Mouse (Mus musculus) v-Abl transformed pro-B cells (cell line): ENCODE results near the gene Krtap7-1.

ENCODE experiments used
- in situ Hi-C, 2 experiments: fragments of 400-800 bp; cut with MboI; formaldehyde crosslinking; loops; one replicate each; pipeline ENCODE4 v1.15.1; 2025; ENCODE audit not compliant: unreplicated experiment in 2 of 2

The Krtap7-1 gene

GRCm38 (mm10) chr16:89508223-89508622 lies at the start of gene Krtap7-1:
Gene Krtap7-1 (minus strand): TSS chr16:89508323.
- in situ Hi-C loops: loop anchor here in 1 of 2 experiments (25.0 kb wide), 1 partner anchor 1671 kb away; no protein-coding TSS in a partner anchor

DNA sequence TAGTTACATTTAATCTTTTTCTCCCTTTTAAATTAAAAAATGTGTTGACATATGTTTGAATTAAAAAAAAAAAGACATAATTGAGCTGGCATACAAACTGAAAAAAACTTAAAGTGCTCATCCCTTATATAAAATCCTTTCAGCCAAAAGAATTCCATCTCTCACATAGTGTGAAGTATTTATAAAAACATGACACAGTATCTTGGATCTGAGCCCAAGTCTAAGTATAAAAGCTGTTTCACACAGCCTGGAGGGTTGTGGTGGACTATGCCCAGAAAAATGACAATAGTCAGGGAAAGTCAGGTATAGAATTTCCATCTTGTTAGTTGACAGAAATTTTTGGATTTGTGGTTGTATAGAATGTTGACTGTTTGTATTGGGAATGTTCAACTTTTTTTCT lies 42.2 kb upstream of the Krtap7-1 start:
- in situ Hi-C loops: no loop called here

DNA sequence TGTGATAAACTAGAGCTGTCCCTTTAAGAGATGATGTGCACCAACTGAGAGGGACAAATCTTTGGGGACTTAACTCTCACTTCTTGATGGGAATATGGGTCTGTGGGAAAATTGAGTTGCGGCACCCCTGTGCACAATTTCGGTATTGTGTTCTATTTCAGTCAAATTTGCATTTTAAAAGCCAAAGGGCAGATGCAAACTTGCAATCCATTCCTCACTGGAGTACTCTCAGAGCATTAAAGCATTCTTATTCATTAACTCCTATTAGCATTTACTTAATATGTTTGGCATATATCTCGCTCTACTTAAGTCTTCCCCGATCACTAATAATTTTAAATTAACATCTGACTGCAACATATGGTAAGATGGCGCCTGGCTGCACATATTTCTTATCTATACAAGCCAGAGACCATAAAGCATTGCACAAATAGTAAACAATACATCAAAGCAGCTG lies 29.9 kb upstream of the Krtap7-1 start:
- in situ Hi-C loops: no loop called here

GRCm38 (mm10) chr16:89537349-89537748 lies 29.2 kb upstream of the Krtap7-1 start:
- in situ Hi-C loops: no loop called here

GRCm38 (mm10) chr16:89530547-89530946 lies 22.4 kb upstream of the Krtap7-1 start:
- in situ Hi-C loops: no loop called here

DNA sequence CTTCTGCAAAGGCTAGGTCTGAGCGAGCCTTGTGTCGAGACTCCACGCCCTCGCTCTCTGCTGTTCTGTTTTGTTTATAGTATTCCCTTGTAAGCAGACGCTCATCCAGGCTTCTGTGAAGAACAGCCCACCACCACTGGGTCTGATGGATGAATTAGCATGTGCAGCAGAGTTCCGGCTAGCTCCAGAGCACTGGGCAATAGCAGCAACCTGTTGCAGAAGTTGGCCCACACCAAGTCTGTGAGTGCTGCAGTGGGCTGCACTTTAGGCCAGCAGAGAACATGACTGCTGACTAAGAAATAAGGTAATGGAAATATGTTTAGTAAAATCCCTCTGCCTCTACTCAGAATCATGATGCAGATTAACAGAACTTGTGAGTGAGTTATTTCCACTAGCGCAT lies 21.7 kb upstream of the Krtap7-1 start:
- in situ Hi-C loops: no loop called here

DNA sequence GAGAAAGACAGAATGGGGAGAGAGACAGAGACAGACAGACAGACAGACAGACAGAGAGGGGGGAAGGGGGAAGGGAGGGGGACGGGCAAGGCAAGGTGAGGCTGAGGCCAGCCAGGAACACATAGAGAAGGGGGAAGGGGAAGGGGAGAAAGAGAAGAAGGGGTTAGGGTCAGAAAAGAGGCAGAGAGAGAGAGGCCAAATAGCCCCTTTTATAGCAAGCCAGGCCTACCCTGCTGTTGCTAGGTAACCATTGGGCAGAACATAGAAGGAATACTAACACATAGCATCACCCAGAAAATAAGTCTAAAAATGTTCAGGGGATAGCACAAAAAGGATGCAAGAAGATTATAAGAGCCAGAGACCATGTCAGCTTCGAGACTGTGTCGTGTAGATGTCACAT lies 20.3 kb upstream of the Krtap7-1 start:
- in situ Hi-C loops: no loop called here

DNA sequence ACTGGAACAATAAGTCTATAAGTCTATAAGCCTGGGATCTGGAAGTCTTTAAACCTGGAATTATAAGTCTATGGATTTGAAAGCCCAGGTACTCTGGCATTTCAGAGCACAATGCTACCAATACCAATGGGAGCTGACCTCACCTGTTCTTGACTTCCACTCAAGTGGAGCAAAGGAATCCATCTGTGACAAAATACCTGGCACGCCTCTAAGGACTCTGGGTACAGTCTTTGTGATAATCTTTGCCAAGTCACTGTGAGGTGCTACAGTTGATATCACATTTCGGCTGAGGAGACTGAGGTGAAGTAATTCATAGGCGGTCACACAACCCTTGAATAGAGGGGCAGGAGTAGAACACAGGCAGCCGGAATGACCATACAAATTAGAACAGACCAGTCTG lies 12.9 kb upstream of the Krtap7-1 start:
- in situ Hi-C loops: loop anchor here in 1 of 2 experiments (25.0 kb wide), 1 partner anchor 1684 kb away; no protein-coding TSS in a partner anchor

GRCm38 (mm10) chr16:89520555-89520954 lies 12.4 kb upstream of the Krtap7-1 start:
- in situ Hi-C loops: loop anchor here in 1 of 2 experiments (25.0 kb wide), 1 partner anchor 1683 kb away; no protein-coding TSS in a partner anchor

DNA sequence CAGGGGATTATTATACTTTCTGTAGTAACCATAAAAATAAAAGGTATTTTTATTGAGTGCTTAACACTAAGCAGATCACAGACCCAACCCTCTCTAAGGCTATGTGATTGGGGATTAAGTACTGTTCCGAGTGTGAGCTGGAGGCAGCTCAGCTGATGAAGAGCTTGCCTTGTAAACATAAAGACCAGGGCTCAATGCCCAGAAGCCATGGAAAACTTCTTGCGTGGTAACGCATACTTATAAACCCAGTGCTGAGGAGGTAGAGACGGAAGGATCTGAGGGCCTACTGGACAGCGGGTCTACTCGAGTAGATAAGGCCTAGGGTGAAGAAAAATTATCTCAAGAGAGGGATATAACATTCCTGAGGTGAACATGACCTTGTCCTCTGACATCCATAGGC lies 12.0 kb upstream of the Krtap7-1 start:
- in situ Hi-C loops: loop anchor here in 1 of 2 experiments (25.0 kb wide), 1 partner anchor 1683 kb away; no protein-coding TSS in a partner anchor

DNA sequence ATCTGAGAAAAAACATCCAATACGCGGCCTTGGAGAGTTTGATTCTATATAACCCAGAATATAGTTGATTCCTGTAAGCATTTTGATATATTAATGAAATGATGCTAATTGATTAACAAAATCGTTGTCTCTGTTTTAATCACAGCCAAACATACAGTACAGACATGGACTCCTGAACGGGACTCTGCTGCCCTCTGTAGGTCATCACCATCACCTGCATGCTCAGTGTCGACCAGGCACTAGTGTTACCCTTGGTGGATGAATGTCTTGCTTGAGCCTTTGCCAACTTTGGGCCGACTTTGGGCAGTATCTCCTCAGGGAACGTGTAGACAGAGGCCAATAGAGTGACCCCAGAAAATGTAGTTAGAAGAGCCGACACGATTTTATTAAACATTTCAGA lies 9.5 kb upstream of the Krtap7-1 start:
- in situ Hi-C loops: loop anchor here in 1 of 2 experiments (25.0 kb wide), 1 partner anchor 1680 kb away; no protein-coding TSS in a partner anchor

DNA sequence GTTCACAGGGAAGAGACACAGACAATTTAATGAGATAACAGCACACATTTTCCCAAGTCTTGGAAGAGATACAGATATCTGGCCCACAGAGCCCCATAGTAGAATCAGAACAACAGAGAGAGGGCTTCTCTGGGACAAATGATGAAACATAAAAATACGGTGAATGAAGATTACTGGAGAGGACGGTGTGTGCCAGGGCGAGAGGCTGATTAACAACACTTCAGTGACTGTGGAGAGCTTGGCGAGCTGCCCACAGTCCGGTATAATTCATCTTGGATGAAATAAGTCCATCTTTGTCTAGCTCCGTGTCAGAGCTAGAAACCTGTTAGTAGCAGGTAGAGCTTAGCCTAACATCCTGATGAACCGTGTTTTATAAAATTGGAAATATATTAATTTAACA lies 5.3 kb upstream of the Krtap7-1 start:
- in situ Hi-C loops: loop anchor here in 1 of 2 experiments (25.0 kb wide), 1 partner anchor 1676 kb away; no protein-coding TSS in a partner anchor

- in situ Hi-C loops: loop anchor here in 1 of 2 experiments (25.0 kb wide), 1 partner anchor 1666 kb away; no protein-coding TSS in a partner anchor
Observed at GRCm38 (mm10) chr16:89503571-89503970, 4.6 kb downstream of the Krtap7-1 start.

DNA sequence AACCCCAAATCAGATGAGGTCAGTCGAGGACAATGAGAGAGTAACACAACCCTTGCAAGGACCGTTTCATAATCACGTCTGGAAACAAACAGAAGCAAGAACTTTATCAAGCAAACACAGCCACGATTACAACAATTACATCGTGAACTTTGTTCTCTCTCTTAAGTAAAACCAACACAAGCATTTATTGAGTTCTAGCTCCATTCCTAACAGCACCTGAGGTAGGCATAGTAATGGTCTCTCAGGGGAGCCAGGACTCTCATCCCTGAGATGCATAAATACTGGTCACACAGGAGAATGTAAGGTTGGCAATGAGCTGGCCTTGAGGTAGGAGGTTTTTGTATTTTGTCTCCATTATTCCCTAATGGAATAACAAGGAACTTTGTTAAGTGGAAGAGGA lies 6.3 kb downstream of the Krtap7-1 start:
- in situ Hi-C loops: loop anchor here in 1 of 2 experiments (25.0 kb wide), 1 partner anchor 1665 kb away; no protein-coding TSS in a partner anchor

- in situ Hi-C loops: no loop called here
Observed at GRCm38 (mm10) chr16:89497002-89497401, 11.1 kb downstream of the Krtap7-1 start.

DNA sequence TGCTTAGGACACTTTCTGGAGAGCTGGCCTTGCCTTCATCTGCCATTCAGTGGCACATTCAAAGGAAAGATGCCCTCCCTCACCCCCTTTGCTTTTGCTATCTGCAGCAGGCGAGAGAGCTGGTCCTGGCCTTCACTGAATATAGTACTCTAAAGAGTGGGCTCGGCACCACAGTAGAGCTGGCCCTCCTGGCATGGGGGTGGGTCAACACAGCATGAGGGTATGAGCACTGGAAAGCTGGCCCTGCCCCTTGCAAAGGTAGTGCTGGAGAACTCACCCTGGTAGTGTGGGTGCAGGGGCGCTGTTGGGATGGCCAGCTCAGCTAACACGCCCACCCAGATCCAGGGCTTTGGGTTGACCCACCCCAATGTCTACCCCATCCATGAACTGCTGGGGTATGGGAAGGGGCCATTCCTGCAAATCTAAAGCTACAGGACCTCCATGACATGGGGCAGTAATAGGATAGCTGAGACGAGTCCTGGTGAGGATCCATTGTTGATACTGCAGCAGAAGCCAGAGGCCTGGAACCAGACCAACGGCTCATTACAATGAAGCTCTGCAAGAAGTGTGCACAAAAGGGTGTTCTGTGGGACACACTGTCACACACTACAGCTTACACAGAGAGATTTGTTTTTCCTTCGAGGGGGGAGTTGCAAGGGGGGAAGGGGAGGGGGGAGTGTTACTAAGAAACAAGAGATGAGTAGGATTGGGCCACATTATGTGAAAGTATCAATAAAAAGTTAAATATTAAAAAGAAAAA lies 12.5 kb downstream of the Krtap7-1 start:
- in situ Hi-C loops: no loop called here

DNA sequence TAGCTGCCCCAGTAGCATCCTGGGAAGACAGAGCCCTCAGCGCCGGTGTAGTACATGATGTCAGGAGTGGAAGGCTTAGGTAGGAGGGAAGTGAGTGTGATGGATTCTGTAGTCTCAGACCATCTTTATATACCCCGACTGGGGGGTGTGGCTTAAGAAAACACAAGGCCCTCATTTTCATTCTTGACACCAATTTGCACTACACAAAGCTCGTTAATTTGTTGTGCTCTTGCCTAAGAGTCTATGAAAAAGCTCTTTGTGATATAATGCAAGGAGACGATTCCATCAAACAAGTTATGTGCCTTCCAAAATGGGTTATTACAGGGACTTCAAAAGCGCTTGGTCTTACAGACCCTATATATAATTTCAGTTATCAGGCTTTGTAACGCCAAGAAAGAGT lies 20.3 kb downstream of the Krtap7-1 start, which contains the start of gene Krtap8-1:
Gene Krtap8-1 (minus strand): TSS at position 101 of the 400 bp plus-strand sequence.
- in situ Hi-C loops: no loop called here

DNA sequence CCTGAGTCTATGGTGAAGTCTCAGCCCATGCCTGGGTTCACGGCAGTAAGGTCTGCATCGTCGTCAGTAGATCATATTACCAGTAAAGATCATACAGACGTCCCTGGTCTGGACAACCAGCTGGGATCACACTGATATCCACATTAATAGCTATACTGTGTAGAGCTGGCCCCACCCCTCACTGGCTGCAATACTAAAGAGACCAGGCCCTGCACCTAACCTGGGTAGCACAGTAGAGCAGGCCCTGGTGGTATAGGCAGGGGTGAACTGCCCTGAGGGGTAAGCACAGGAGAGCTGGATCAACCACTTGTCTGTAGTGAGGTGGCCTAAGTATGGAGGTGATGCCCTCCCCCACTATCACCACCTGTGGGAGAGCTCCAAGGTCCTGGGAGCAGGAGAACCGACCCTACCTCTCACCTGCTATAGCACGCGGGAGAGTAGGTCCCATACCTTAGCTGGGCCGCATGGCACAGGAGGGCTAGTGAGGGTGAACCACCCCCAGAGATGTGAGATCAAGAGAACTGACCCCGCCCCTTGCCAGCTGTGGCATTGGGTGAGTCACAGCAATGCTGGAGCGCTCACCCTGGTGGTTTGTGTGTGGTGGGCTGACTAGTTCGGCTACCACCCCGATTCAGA lies 30.3 kb downstream of the Krtap7-1 start:
- in situ Hi-C loops: no loop called here

DNA sequence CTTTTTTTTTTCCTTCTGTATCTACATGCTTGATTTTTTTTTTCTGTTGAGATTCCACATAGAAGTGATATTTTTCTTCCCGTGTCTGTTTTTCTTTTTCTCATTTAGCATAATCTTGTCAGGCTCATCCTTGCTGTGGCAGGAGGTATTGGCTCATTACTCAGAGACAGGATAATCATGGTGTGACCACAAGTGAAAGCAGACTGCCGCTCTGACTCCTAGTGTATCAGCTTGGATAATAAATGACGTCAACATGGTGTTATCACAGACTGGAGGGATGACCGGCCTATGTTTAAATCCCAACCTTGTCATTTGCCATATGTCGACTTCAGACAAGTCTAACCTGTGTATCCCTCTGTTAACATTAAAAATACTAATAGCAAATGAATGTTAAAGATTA lies 46.9 kb downstream of the Krtap7-1 start:
- in situ Hi-C loops: no loop called here
